Mouse (Mus musculus) brain, embryonic 14.5 days (tissue): ENCODE data around the gene Sltm.

Experiments used
- CTCF ChIP-seq: fragments of 200-500 bp; IDR thresholded peaks from 2 replicates; pipeline ENCODE4 v1.5.1; 2012; ENCODE audit warnings: inconsistent platforms, mild to moderate bottlenecking, moderate library complexity, borderline replicate concordance; ENCODE audit not compliant: insufficient read depth, insufficient read length; ENCODE audit errors: extremely low read depth
- POLR2A ChIP-seq: fragments of 200-500 bp; IDR thresholded peaks from 2 replicates; pipeline ENCODE4 v1.6.1; 2012; ENCODE audit warnings: mild to moderate bottlenecking, inconsistent platforms, borderline replicate concordance; ENCODE audit not compliant: poor library complexity, insufficient read depth, insufficient read length, severe bottlenecking; ENCODE audit errors: extremely low read depth

- no peak for TF ChIP-seq CTCF
- TF ChIP-seq POLR2A = no peak
Observed at GRCm38 (mm10) chr9:70496990-70497389, 45.6 kb upstream of the Sltm start.
